Mouse (Mus musculus): ENCODE data around the gene Platr17.

- TF ChIP-seq GATA1 (IDR thresholded peaks at IDR 0.05; ENCODE audit: low read length) = no peak
- no peak for TF ChIP-seq TAL1 (IDR thresholded peaks at IDR 0.05; ENCODE audit: low read length)
These were observed 3.3 kb upstream of the Platr17 start for GRCm38 (mm10) chr17:33901653-33902052.
